Mouse (Mus musculus) embryonic fibroblast, embryonic 13.5 days (primary cell): ENCODE data around the gene Rps9.

Source experiments
- CTCF ChIP-seq: IDR thresholded peaks from 2 replicates; pipeline ENCODE4 v1.5.1; 2011; ENCODE audit warnings: mild to moderate bottlenecking, control low read depth, low read length, moderate library complexity, borderline replicate concordance; ENCODE audit not compliant: insufficient read depth
- POLR2A ChIP-seq: IDR thresholded peaks from 2 replicates; pipeline ENCODE4 v1.6.1; 2011; ENCODE audit warnings: low read depth, mild to moderate bottlenecking, control low read depth, low read length, moderate library complexity

- TF ChIP-seq POLR2A = no peak
- TF ChIP-seq CTCF = no peak
Measured at GRCm38 (mm10) chr7:3698471-3698870, 5.3 kb upstream of the Rps9 start.
